Mouse (Mus musculus): Measurements from ENCODE around the gene Gm20219. TPM values are rescaled to one million over a fixed set of nuclear protein-coding genes. Genes with fewer than 3 reads are reported as not detected.
"Not testable (repeated sequence)": the region's sequence is repeated elsewhere in the genome, so short reads cannot be mapped to it uniquely, and the experiment has no call there.

Gm20219 gene
- total RNA-seq, 2 experiments from 2014 or later, result 2.5 to 4.0 TPM

GRCm38 (mm10) chr17:56510473-56510969, 43.7 kb downstream of the Gm20219 start:
- TF ChIP-seq CTCF (IDR thresholded peaks at IDR 0.05), result no peak
- peak in 1 of 2 experiments; percentile 43 for DNase-seq (ENCODE audit: extremely low spot score in 1 of 2, low spot score in 2 of 2)
- intact Hi-C loops (cut with DNase I), result no loop called here
- no peak overlapping the region for H3K4me3 ChIP-seq
- H3K27ac ChIP-seq, result no peak overlapping the region

GRCm38 (mm10) chr17:56509707-56510472, 44.3 kb downstream of the Gm20219 start:
- Histone ChIP-seq H3K27ac (no peak overlapping the region), H3K4me3 (no peak overlapping the region)
- peak in 1 of 2 experiments; percentile 10 for DNase-seq (ENCODE audit: extremely low spot score in 1 of 2, low spot score in 2 of 2)
- intact Hi-C loops (cut with DNase I), result no loop called here
- no peak for TF ChIP-seq CTCF (IDR thresholded peaks at IDR 0.05)

- no peak for TF ChIP-seq CTCF (IDR thresholded peaks at IDR 0.05)
- Histone ChIP-seq H3K27ac (no peak overlapping the region), H3K4me3 (no peak overlapping the region)
- peak in 1 of 2 experiments; percentile 8 for DNase-seq (ENCODE audit: extremely low spot score in 1 of 2, low spot score in 2 of 2)
- intact Hi-C loops (cut with DNase I), result no loop called here
These were observed 45.1 kb downstream of the Gm20219 start for GRCm38 (mm10) chr17:56509021-56509640.

DNA sequence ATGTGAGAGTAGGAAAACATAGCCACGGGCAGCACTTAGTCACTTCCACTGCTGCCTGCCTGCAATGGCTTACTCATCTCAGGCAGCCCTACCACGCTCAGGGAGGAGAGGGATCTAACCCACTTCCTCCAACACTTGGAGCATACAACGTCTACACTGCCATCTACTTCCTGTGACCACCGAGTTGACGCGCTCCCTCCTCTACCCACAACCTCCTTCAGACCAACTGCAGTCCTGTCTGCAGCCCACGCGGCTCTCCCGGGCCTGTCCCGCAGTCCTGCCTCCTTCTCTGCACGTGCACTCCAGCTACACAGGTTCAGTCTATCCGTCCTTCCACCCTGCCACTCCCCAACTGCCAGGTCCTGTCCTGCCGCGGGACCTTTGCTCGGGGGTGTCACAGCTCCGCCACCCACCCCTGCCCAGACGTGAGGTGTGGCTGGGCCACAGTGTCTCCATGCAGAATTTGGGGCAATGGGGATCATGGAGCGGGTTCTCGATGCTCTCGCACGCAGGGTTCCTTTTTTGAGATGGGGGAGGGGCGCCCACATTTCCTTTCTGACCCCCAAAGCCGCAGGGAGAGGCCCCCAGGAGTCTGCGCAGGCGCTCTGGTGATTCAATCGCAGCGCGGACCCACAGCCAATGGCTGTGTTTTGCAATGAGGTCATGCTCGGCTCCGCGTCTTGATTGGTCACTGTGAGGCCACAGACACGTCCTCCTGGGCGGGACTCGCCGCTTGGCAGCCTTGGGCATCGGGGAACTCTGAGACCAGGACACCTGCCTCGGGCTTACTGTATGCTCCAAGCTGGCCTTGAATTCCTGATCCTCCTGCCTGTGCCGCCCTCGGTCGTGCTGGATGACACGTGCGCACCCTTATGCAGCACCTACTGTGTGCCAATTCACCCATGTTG, 46.8 kb downstream of the Gm20219 start:
- no peak for TF ChIP-seq CTCF (IDR thresholded peaks at IDR 0.05)
- intact Hi-C loops (cut with DNase I), result loop anchor here (1.0 to 2.0 kb wide), 2 partner anchors 13 to 33 kb away; no protein-coding TSS in a partner anchor
- peak; percentile 95 for DNase-seq (ENCODE audit: extremely low spot score in 1 of 2, low spot score in 2 of 2)

DNA sequence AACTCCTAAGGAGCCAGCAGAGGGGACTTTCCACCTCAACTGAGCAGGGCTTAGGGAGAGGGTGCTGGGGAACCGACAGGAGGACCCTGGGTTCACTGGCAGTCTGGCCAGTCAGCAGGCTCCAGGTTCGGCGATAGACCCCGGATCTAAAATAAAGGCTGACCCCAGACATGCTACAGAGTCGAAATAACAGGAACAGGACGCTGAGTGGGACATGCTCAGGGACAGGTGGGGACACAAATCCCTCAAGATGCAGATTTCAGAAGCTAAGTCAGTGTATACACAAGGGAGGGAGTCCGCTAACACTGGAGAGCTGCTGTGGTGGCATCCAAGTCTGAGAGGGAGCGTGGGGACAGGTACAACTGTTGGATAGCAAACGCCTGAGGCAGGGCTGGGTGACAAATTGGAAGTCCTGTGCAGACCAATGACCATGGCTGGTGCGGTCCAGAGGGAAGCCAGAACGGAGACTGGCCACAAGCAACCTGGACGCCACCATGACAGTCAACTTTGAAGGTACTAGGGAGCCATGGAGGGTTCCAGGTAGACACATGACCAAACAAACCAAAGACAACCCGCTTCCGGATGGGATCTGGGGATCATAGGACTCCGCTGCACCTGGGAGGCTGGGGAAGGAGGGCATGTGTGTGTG, 47.6 kb downstream of the Gm20219 start:
- no peak for TF ChIP-seq CTCF (IDR thresholded peaks at IDR 0.05)
- DNase-seq (ENCODE audit: extremely low spot score in 1 of 2, low spot score in 2 of 2), result no peak
- Histone ChIP-seq H3K27ac (peak overlapping the region; percentile 40; the same call in 1 of the 2 replicates), H3K4me3 (no peak overlapping the region)
- intact Hi-C loops (cut with DNase I), result loop anchor here (1.0 to 2.0 kb wide), 2 partner anchors 12 to 32 kb away; no protein-coding TSS in a partner anchor

More for the DNA sequence above, 46.8 kb downstream of the Gm20219 start:
- Histone ChIP-seq H3K4me3 (peak overlapping the region; percentile 51), H3K27ac (peak overlapping the region; percentile 98)

- intact Hi-C loops (cut with DNase I), result no loop called here
- Histone ChIP-seq H3K27ac (no peak overlapping the region), H3K4me3 (no peak overlapping the region)
- no peak for TF ChIP-seq CTCF (IDR thresholded peaks at IDR 0.05)
- DNase-seq (ENCODE audit: extremely low spot score in 1 of 2, low spot score in 2 of 2), result no peak
These were observed 48.8 kb downstream of the Gm20219 start for GRCm38 (mm10) chr17:56505401-56505800.

- intact Hi-C loops (cut with DNase I), result no loop called here
- peak; percentile 44 for TF ChIP-seq CTCF (IDR thresholded peaks at IDR 0.05)
- peak; percentile 64 to 72 for DNase-seq (ENCODE audit: extremely low spot score in 1 of 2, low spot score in 2 of 2)
- Histone ChIP-seq H3K4me3 (no peak overlapping the region), H3K27ac (peak overlapping the region; percentile 62)
These were observed 51.7 kb downstream of the Gm20219 start for GRCm38 (mm10) chr17:56502526-56502925.

GRCm38 (mm10) chr17:56501635-56502400, 52.4 kb downstream of the Gm20219 start:
- H3K4me3 ChIP-seq; DNase-seq (ENCODE audit: extremely low spot score in 1 of 2, low spot score in 2 of 2); intact Hi-C loops (cut with DNase I): not testable (repeated sequence)
- peak overlapping the region; percentile 62; the same call in 1 of the 2 replicates for H3K27ac ChIP-seq

Other genes with a start within 250 kb of the Gm20219 start
- gene Kdm4b, start 228.3 kb downstream of the Gm20219 start, total RNA-seq (2021), result 10 to 100 TPM; 66.2 to 71.8 TPM
- 100 to 1,000 TPM; 645 to 696 TPM for gene Ptprs, start 77.9 kb downstream of the Gm20219 start, total RNA-seq (2021)
- gene Znrf4, start 42.0 kb downstream of the Gm20219 start, total RNA-seq (2021), result not detected
- 100 to 1,000 TPM; 133 to 148 TPM for gene Safb2, start 30.2 kb upstream of the Gm20219 start, total RNA-seq (2021)
- gene Safb, start 30.4 kb upstream of the Gm20219 start, total RNA-seq (2021), result 100 to 1,000 TPM; 160 to 168 TPM
- gene 2410015M20Rik, start 55.4 kb upstream of the Gm20219 start, total RNA-seq (2021), result 100 to 1,000 TPM; 123 to 148 TPM
- 100 to 1,000 TPM; 351 to 353 TPM for gene Rpl36, start 59.0 kb upstream of the Gm20219 start, total RNA-seq (2021)
- 10 to 100 TPM; 62.7 to 62.8 TPM for gene Lonp1, start 72.5 kb upstream of the Gm20219 start, total RNA-seq (2021)
- under 1 TPM; 0.38 to 0.65 TPM for gene Catsperd, start 73.8 kb upstream of the Gm20219 start, total RNA-seq (2021)
- gene Ranbp3, start 118.9 kb upstream of the Gm20219 start, total RNA-seq (2021), result 100 to 1,000 TPM in 1 of 2 experiments, 10 to 100 TPM in 1; 92.7 to 101 TPM
- 100 to 1,000 TPM; 202 to 208 TPM for gene Ndufa11, start 163.4 kb upstream of the Gm20219 start, total RNA-seq (2021)
- gene Vmac, start 163.6 kb upstream of the Gm20219 start, total RNA-seq (2021), result 10 to 100 TPM in 1 of 2 experiments, 1 to 10 TPM in 1; 8.8 to 12.7 TPM
- 1 to 10 TPM; 4.1 to 4.5 TPM for gene Nrtn, start 203.1 kb upstream of the Gm20219 start, total RNA-seq (2021)
- 10 to 100 TPM; 69.0 to 73.5 TPM for gene Dus3l, start 210.4 kb upstream of the Gm20219 start, total RNA-seq (2021)
- gene Prr22, start 215.9 kb upstream of the Gm20219 start, total RNA-seq (2021), result 1 to 10 TPM; 1.3 to 2.6 TPM